Mouse (Mus musculus) urinary bladder, adult 18-20 months (tissue): ENCODE measurements around the gene Sox5.

Experiments
- DNase-seq, 2 experiments: peaks; one replicate each; pipeline ENCODE4 v3.0.0; 2022; ENCODE audit warnings: low spot score in 2 of 2, mixed read lengths in 2 of 2

Gene Sox5

GRCm38 (mm10) chr6:144781431-144782030 lies at the start of gene Sox5:
Gene Sox5 (minus strand): TSS chr6:144781977.
- peak; percentile 40 to 51 for DNase-seq

DNA sequence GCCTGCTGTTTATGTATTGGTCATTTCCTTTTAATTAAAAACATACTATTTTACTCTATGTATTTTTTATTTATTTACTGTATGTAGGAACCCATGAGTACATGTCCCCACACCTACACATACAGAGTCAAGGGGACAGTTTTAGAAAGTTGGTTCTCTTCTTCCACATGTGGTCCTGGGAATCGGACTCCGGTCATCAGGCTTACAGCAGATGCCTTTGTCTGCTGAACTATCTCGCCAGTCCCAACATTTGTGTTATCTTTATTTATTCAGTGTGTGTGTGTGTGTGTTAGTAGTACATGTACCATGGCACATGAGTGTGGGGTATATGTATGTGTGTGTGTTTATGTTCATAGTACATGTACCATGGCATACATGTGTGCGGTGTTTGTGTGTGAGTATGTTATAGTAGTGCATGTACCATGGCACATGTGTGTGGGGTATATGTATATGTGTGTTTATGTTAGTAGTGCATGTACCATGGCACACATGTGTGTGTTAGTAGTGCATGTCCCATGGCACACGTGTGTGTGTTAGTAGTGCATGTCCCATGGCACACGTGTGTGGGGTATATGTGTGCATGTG lies 43.3 kb upstream of the Sox5 start:
- no peak for DNase-seq

DNA sequence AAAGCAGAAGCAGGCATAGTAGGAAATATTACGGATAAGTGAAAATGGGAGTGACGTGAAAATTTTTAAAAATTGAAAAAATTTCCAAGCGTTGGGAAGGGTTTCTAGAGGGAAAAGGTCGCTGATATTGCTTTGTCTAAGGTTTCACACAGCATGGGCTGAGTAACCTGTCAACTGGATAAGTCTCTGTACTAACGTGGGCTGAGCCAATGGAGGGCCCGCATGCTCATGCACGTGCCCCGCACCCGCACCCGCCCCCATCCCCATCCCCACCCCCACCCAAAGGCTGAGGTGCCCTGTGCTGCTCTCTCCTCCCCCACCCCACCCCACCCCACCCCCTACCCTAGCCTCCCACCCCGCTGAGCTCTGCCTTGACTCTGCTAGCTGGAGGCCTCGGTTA lies 42.4 kb upstream of the Sox5 start:
- no peak for DNase-seq

- no peak for DNase-seq
These were observed 40.8 kb upstream of the Sox5 start for GRCm38 (mm10) chr6:144822594-144822993.

DNA sequence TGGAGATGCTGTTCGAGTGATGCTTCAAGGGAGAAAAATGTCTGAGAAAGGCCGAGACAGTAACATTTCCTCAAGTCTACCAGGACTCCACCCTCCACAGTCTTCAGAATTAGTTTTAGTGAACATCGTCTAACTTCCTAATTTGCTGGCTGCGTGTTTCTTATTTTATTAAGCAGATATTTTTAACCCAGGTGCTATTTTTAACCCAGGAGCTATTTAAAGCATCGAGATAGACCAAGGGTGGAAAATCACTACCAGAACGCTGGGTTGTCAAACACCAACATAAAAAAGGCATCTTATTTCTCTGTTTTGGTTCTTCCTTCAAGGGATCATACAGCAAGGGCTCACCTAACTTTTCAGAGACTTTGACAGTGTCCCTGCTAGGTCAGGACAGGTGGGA lies 39.2 kb upstream of the Sox5 start:
- DNase-seq = no peak

DNA sequence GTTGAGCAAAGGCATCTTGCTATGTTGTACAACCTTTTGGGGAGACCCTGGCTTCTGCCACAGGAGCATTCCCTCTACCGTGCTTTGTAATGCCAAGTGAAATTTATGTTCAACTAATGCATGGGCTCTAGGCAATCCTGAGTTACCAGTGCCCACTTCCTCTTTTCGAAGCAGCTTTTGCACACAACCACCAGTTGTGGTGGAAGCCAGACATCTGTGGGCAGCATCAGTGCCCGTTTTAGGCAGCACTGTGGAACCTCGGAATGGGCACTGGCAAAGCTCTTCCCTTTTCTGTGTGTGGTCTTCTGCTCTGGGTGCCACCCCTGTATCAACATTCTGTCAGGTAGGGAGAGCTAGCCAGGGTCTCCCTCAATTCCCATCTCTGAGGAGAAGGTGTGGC lies 36.2 kb upstream of the Sox5 start:
- no peak for DNase-seq

GRCm38 (mm10) chr6:144817329-144817932 lies 35.7 kb upstream of the Sox5 start:
- no peak for DNase-seq

GRCm38 (mm10) chr6:144815542-144815941 lies 33.8 kb upstream of the Sox5 start:
- DNase-seq = no peak

DNA sequence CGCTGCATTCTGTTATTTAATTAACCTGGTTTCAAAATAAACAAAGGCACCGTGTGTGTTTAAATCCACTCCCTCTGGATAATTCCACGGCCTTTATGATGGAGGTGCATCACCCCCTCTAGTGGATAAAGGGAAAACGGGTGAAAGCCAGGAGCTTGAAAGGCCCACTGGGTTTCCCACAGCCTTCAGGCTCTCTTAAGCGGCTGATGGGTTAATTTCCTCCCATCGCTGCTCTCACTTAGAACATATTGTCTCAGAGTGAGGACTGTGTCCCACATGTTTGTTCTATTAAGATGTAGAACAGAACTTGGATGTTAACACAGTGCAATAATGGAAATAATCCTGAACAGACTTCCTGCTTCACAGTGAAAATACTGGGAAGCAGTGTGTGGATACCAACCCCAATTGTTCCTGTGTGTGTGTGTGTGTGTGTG lies 33.2 kb upstream of the Sox5 start:
- DNase-seq = no peak

- DNase-seq = no peak
These were observed 22.5 kb upstream of the Sox5 start for GRCm38 (mm10) chr6:144804321-144804720.

DNA sequence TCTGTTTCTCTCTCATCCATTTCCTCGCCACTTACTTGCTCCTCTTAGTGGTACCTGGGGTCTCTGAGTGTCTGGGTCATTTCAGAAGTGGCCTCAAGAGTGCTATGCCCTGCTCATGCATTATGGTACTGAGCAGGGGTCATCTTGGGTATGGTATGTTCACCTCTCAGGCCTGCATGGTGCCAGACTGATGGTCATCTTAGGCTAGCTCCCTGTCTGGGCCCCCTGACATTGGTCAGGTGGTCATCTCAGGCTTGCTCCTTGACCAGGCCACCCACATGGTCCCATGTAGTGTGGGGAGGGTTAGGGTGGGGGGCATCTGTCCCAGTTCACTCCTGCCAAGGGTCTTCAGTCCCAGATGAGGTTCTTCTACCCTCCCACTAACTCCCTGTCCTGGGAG lies 21.3 kb upstream of the Sox5 start:
- no peak for DNase-seq

DNA sequence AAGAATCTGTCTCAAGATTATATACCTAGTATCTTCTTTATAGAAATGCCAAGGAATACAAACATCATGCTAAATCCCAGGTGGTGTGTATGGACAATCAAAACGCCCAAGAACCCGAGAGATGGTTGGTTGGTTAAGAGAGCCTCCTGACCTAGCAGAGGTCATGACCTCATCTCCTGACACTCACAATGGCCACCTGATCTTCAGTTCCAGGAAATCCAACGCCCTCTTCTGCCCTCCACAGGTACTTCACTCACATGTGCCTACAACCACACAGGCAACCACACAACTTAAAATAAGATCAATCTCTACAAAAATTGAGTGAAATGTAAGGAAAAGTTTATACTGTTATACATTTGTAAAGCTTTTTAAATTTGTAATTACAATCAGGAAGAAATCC lies 12.6 kb upstream of the Sox5 start:
- no peak for DNase-seq

- no peak for DNase-seq
These were observed 11.1 kb upstream of the Sox5 start for GRCm38 (mm10) chr6:144792871-144793270.

- DNase-seq = no peak
These were observed 1.5 kb upstream of the Sox5 start for GRCm38 (mm10) chr6:144783295-144783694.

DNA sequence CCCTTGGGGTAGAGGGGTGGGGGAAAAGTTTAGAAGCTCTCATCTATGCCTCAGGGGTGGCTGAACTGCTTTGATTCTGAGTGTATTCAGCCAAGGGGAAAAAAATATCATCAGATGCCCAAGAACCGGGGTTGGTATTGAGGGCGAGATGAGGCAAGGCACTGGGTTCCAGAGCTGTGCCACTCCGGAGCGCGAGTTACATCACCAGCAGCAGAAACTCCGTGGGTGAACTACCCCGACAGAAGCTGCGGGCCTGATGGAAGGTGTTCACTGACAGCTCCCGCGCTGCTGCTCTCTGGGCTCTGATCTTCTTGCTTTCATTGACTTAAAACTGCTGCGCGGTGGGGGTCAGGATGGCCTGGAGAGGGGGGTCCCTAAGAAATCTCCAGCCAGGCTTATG lies 1.1 kb upstream of the Sox5 start:
- DNase-seq = no peak

GRCm38 (mm10) chr6:144782031-144782857 lies 467 bp upstream of the Sox5 start:
- peak in 1 of 2 experiments; percentile 10 for DNase-seq

DNA sequence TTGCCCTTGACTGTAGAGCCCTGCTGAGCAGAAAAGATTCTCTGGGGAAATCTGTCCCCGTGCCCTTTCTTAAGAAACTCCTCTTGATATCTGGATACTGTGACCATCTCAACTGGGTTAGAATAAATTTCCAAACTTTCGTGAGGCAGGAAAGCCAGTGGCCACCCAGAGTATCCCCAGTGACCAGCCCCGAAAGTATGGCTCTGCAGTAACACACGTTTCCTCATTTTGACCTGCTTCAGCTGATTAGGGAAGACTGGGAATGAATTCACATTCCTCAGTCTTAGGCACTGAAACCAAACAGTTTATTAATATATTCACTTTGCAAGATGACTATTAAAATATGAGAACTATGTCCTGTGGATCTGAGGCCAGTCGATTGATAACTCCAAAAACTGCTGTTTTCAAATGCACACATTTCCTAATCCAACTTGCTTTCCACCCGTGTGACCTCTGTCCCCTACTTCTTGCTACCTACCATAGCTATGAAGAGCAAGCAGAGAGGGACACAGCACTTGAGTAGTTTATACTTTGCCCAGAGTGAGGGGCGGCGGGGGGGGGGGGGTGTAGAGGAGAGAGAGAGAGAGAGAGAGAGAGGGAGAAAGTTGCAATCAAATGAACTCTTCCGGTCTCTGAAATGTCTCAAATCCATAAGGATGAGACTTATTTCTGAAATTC lies 1.0 kb downstream of the Sox5 start:
- DNase-seq = no peak

DNA sequence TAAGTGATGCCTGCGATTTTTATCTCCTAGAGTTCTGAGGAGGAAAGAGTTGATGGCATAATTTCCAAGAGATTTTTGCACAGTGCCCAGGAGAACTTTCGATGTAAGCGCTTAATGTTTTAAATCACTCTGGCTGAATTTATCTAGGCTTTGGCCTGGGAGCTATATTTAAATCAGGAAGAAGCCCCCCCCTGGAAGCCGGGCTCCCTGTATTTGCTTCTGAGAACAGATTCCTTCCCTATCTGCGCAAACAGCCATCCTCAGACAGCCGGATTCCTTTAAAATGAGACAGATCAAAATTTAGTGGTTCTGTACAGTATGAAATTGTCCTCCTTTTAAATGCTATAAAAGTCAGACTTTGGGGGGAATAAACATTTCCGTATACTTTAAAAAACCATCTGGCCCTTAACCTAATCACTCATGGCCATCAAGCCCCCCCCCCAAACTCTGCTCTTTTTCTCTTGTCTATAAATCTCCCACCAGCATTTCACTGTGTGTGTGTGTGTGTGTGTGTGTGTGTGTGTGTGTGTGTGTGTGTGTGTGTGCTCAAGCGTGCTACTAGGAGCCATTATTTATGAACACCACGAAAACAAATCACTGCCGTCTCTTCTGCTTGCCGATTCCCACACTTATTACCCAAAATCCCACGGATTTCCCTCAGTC lies 1.7 kb downstream of the Sox5 start:
- DNase-seq = no peak

DNA sequence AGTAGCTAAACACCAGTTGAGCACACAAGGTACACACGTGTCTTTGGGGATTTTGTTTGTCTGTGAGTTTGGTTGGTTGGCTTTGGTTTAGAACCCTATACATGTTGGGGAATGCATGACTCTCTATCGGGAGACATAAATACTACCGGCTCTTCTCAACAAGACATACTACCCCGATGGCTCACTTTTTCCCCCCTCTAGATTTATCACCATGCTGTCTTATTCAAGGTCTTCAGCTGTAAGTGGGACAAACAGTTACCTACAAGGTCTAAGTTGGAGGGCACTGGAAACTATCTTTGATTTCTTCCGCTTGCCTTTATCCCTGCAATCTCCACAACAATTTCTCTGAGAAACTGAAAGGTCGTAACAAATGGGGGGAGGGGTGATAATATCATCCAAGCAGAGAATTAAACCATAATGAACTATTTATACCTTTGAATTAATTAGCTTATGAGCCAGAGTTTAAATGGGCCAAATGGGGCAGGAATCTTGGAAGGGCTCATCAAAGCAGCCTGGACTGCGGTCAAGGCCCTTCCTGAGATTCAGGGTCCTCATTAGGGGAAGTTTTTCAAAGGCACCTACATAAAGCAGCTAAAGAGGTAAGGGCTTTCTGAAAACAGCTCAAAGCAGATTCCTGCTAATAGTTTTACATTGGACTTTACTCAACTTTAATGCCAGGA lies 4.3 kb downstream of the Sox5 start:
- DNase-seq = no peak

DNA sequence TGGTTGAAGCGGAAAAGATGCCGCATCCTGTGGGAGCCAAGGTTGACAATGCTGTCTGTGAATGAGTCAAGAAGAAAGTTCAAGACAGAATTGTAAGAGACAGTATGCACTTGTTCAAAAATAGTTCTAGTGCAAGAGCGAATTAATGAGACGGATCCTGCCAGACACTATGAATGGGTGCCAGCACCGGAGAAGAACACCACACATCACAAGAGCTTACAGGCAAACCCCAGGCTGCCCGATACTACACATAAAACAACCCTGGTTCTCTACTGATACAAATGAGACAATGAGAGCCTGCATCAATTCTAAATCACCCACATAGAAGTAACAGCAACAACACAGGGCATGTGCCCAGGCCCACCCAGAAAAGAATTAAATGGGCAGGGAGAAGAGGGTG lies 8.0 kb downstream of the Sox5 start:
- DNase-seq = no peak

GRCm38 (mm10) chr6:144772985-144773384 lies 8.8 kb downstream of the Sox5 start:
- no peak for DNase-seq
